Mouse (Mus musculus) liver, embryonic 11.5 days (tissue): ENCODE data around the gene Dscam. TPM values are rescaled to one million over a fixed set of nuclear protein-coding genes. Genes with fewer than 3 reads are reported as not detected.

Experiments used
- ATAC-seq: fragments of 200-750 bp; cut with Nextera tagmentation; replicated peaks from 2 replicates; pipeline ENCODE4 v1.8.0; 2017; ENCODE audit warnings: moderate number of reproducible peaks, mild to moderate bottlenecking, moderate TSS enrichment, moderate library complexity; ENCODE audit not compliant: low FRiP score
- DNase-seq: peaks from one replicate; pipeline ENCODE4 v3.0.0-alpha.2; 2017; ENCODE audit warnings: low spot score
- H3K27ac ChIP-seq: fragments of 300-500 bp; sonication (generic); 2 replicates; pipeline ENCODE4 v1.5.1; 2014; ENCODE audit warnings: mild to moderate bottlenecking, low read depth, low read length, control low read depth
- H3K27me3 ChIP-seq: fragments of 300-500 bp; sonication (generic); replicated peaks from 2 replicates; pipeline ENCODE4 v1.6.1; 2014; ENCODE audit warnings: low read length, mixed read lengths; ENCODE audit not compliant: control insufficient read depth, insufficient read depth
- H3K36me3 ChIP-seq: fragments of 300-500 bp; sonication (generic); 2 replicates; pipeline ENCODE4 v1.6.1; 2014; ENCODE audit warnings: mild to moderate bottlenecking, low read length, moderate library complexity, mixed read lengths; ENCODE audit not compliant: control insufficient read depth, insufficient read depth
- H3K4me1 ChIP-seq: fragments of 300-500 bp; sonication (generic); replicated peaks from 2 replicates; pipeline ENCODE4 v1.6.1; 2014; ENCODE audit warnings: low read length, mixed read lengths; ENCODE audit not compliant: control insufficient read depth, insufficient read depth
- H3K4me2 ChIP-seq: fragments of 300-500 bp; sonication (generic); 2 replicates; pipeline ENCODE4 v1.6.1; 2014; ENCODE audit warnings: mild to moderate bottlenecking, control low read depth, moderate library complexity
- H3K4me3 ChIP-seq: fragments of 300-500 bp; sonication (generic); 2 replicates; pipeline ENCODE4 v1.5.1; 2014; ENCODE audit warnings: low read depth, low read length, control low read depth
- H3K9ac ChIP-seq: fragments of 300-500 bp; sonication (generic); 2 replicates; pipeline ENCODE4 v1.6.1; 2014; ENCODE audit warnings: low read depth, low read length, control low read depth
- H3K9me3 ChIP-seq: fragments of 300-500 bp; sonication (generic); 2 replicates; pipeline ENCODE4 v1.6.1; 2016; ENCODE audit warnings: low read length, inconsistent platforms, mixed read lengths; ENCODE audit not compliant: control insufficient read depth
- WGBS: fragments of 180-500 bp; shearing (Covaris S2); extraction: QIAGEN DNeasy Blood & Tissue Kit; methylation state at CpG from one replicate; pipeline ENCODE4 v1.1.7; 2014; 5-methylcytosine and 5-hydroxymethylcytosine counted together
- polyA plus RNA-seq: library from polyadenylated mRNA; unstranded; fragments of >200 nt; fragmentation: Nextera tagmentation; extraction: Ambion mirVana; gene quantifications from 2 replicates; pipeline ENCODE4 v1.2.1, GENCODE M21; 2014

Dscam gene
- polyA plus RNA-seq, 1 experiment from 2014 or later, result 0.04 TPM

DNA sequence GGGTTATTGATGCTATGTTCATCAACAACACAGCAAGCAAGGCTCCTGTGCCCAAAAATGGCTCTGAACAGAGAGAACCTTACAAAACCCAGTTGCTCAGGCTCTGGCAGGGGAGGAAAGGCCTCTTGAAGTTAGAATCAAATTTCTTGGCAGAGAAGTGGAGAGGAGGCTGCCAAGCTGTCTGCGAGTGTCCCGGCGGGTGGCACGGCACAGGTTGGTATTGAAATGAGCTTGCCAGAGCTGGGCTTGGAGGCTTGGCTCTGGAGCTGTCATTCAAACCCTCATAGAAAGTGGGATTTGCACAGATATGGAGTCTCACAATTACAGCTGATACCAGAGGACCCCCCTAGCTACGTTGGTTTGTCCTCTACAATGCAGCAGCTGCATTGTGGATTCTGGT is 550.1 kb downstream of the Dscam start:
- no peak overlapping the region for H3K9ac ChIP-seq
- no peak overlapping the region for H3K4me3 ChIP-seq
- H3K36me3 ChIP-seq, result no peaks in the 10 kb centered on the region
- 85% methylated on average over 5 of the region's 5 CpGs for WGBS
- no peaks in the 10 kb centered on the region for H3K9me3 ChIP-seq
- ATAC-seq (no peak), DNase-seq (no peak)
- no peak overlapping the region for H3K4me2 ChIP-seq
- no peaks in the 10 kb centered on the region for H3K27me3 ChIP-seq
- H3K27ac ChIP-seq, result no peak overlapping the region
- H3K4me1 ChIP-seq, result no peaks in the 10 kb centered on the region

DNA sequence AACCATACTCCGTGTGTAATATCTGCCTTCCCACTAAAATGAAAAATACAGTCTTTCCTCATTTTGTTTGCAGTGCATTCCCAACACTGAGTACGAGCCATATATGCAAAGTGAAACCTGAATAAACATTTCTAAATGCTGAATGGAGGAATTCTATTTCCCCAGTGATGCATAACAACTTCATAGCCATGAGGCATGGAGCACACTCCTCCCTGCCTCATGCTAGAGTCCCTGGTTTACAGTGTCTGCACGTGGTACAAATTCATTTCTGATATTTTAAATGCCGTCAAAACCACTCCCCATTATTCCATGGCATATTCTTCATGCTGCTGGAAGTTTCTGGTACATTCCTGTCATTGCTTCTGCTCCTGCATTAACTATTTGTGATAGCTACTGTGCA is 552.8 kb downstream of the Dscam start:
- Histone ChIP-seq H3K27me3 (no peaks in the 10 kb centered on the region), H3K36me3 (no peaks in the 10 kb centered on the region), H3K9ac (no peak overlapping the region), H3K4me3 (no peak overlapping the region), H3K9me3 (no peaks in the 10 kb centered on the region), H3K27ac (no peak overlapping the region), H3K4me2 (no peak overlapping the region), H3K4me1 (no peaks in the 10 kb centered on the region)
- ATAC-seq, result no peak
- WGBS, result 67% methylated on average over 4 of the region's 4 CpGs
- DNase-seq, result no peak

DNA sequence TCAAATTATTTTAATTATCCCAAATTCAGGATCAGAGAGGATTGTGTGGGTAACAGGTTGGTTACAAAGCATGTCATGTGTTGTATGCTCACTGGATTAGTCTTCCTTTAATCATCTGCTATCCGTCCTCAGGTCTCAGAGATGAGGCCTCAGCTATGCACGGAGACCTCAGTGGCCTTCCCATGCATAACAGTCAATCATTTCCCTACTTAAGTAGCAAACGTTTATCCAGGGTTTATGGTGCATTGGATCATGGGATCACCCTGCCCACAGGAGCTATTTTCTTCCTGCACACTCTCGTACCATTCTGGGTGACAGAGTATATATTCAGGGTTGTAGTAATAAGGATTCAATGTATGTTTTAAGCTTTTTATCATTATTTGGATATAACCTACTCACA is 557.3 kb downstream of the Dscam start:
- Histone ChIP-seq H3K36me3 (no peaks in the 10 kb centered on the region), H3K4me2 (no peak overlapping the region), H3K9me3 (no peaks in the 10 kb centered on the region), H3K9ac (no peak overlapping the region), H3K4me3 (no peak overlapping the region), H3K27me3 (no peaks in the 10 kb centered on the region), H3K27ac (no peak overlapping the region), H3K4me1 (no peaks in the 10 kb centered on the region)
- 49% methylated on average over 4 of the region's 4 CpGs for WGBS
- ATAC-seq, result no peak
- no peak for DNase-seq

DNA sequence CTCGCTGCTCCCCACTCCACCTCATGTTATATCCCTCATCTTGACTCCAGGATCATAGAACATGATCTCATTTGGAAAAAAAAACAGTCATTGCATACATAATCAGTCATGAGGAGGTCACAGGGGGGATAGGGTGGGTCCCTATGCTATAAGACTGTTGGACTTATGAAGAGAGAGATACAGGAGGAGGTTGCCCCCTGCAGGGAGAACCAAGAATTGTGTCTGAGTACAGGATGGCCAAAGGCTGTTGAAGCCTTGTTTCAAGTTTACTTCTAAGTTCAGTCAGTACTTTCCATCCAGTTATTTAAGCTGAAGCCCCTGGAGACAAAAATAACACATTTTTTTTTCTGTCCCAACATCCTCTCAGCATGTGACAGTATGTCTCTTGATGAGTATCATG is 559.7 kb downstream of the Dscam start:
- no peaks in the 10 kb centered on the region for H3K36me3 ChIP-seq

DNA sequence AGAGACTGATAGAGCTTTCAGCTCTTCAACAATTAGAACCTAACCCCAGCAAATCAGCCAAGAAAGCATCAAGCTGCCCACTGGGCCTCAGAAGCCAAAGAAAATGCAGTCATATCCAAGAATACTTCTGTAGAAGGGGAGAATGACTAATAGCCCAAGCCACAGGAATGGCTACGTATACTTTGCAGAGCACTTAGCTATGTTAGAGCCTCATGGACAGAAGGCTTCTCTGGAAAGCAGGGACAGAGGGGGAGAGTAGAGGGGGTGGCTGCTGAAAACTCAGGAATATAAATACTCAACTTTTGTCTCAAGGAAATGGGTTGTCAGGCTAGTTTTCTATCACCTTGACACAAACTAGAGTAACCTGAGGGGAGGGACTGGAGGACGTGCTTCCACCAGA is 568.3 kb downstream of the Dscam start:
- Histone ChIP-seq H3K4me1 (no peaks in the 10 kb centered on the region), H3K36me3 (no peaks in the 10 kb centered on the region), H3K4me2 (no peak overlapping the region), H3K27me3 (no peaks in the 10 kb centered on the region), H3K9ac (no peak overlapping the region), H3K4me3 (no peak overlapping the region), H3K27ac (no peak overlapping the region), H3K9me3 (no peaks in the 10 kb centered on the region)
- DNase-seq, result no peak
- WGBS, result 76% methylated on average over 2 of the region's 2 CpGs
- no peak for ATAC-seq

More for the DNA sequence above, 559.7 kb downstream of the Dscam start:
- WGBS, result 78% methylated on average over 1 of the region's 1 CpGs
- ATAC-seq (no peak), DNase-seq (no peak)
- Histone ChIP-seq H3K27ac (no peak overlapping the region), H3K9ac (no peak overlapping the region), H3K27me3 (no peaks in the 10 kb centered on the region), H3K4me2 (no peak overlapping the region), H3K4me1 (no peaks in the 10 kb centered on the region), H3K9me3 (no peaks in the 10 kb centered on the region), H3K4me3 (no peak overlapping the region)

DNA sequence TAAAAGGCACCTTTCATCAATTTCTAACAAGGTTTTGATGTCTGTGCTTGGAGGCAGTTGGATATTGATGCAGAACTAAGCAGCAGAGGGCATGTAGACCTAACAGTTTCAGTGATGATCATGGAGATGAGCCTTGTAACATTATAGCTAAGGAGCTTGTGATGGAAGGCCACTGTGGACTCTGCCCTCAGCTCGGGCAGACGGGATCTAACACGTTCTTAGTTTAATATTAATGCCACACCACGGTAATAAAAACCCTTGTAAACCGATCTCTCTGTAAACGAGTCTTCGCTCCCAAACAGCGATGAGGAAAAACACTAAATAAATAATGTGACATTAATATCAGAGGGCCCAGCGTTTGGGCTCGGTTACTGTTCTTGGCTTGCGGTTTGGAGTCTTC is 569.8 kb downstream of the Dscam start:
- Histone ChIP-seq H3K4me1 (no peaks in the 10 kb centered on the region), H3K27me3 (no peaks in the 10 kb centered on the region), H3K4me3 (no peak overlapping the region), H3K36me3 (no peaks in the 10 kb centered on the region), H3K9me3 (no peaks in the 10 kb centered on the region), H3K4me2 (no peak overlapping the region), H3K27ac (no peak overlapping the region), H3K9ac (no peak overlapping the region)
- DNase-seq (no peak), ATAC-seq (no peak)
- 83% methylated on average over 11 of the region's 11 CpGs for WGBS

DNA sequence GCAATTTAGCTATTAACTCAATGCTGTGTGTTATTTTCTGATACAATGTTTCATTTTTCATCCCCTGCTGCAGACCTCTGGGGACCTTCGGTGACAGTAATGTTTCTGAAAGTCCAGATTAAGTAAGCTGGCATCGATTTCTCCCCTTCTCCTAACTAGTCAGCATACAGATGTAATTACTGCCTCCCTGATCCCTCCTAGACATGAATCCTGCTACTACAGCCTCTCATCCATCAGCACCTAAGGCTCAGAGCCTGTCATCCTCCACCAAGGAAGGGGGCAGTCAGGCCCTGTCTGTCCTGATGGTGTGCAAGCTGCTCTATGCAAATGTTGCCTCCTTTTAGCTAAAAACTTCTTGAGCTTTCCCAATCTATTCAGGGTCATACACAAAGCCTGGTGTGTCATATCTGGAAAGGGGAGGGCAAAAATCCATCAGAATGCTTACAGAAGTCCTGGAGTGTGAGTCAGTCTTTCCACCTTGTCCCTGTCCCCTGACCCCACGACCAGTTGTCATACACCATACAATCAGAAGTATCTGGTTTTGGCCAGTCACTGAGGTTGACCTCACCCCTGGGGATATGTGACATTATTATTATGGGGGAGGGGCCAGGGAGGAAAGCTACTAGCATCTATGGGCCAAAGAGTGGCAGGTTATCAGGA is 571.0 kb downstream of the Dscam start:
- Histone ChIP-seq H3K4me1 (no peaks in the 10 kb centered on the region), H3K36me3 (no peaks in the 10 kb centered on the region), H3K27ac (no peak overlapping the region), H3K9ac (no peak overlapping the region), H3K4me3 (no peak overlapping the region), H3K9me3 (no peaks in the 10 kb centered on the region), H3K27me3 (no peaks in the 10 kb centered on the region), H3K4me2 (no peak overlapping the region)
- DNase-seq (no peak), ATAC-seq (no peak)
- WGBS, result 74% methylated on average over 3 of the region's 3 CpGs

DNA sequence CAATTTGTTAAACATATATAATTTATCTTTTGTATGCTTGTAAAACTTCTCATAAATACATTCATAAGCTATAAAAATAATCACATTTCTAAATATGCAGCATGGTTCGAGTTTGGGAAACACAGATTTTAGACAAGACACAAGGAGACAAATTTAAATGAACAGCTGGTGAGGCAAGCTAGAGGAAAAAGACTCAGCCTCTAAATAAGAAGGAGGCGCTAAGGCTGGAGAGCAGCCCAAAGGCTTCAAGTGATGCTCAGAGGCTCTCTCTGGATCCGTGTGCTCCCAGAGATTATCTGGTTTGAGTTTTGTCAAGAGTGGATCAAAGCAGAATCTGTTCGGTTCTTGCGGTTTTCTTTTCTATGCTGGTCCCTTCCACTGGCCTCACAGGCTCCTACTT is 594.7 kb downstream of the Dscam start:
- Histone ChIP-seq H3K4me2 (no peak overlapping the region), H3K4me1 (no peaks in the 10 kb centered on the region), H3K4me3 (no peak overlapping the region), H3K9me3 (no peaks in the 10 kb centered on the region), H3K27me3 (no peaks in the 10 kb centered on the region), H3K27ac (no peak overlapping the region), H3K9ac (no peak overlapping the region), H3K36me3 (no peaks in the 10 kb centered on the region)
- ATAC-seq, result no peak
- DNase-seq, result no peak
- WGBS, result 78% methylated on average over 5 of the region's 5 CpGs

DNA sequence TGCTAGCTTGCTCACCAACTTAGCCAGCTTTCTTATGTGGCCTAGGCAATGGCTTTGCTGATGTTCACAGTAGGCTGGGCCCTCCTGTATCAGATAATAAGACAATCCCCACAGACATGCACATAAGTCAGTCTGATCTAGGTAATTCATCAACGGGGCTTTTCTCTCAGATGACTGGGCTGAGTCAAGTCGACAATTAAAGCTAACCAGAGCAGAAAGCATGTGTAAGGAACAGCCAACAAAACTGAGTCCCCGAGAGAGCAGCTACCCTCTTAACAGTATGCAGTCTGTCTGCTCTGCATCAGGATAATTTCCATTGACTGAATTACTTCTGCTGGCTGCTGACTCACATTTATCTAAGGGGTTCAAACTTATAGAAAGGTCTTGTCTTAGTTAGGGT is 603.1 kb downstream of the Dscam start:
- no peaks in the 10 kb centered on the region for H3K27me3 ChIP-seq
- H3K4me3 ChIP-seq, result no peak overlapping the region
- H3K27ac ChIP-seq, result no peak overlapping the region
- DNase-seq (no peak), ATAC-seq (no peak)
- H3K4me1 ChIP-seq, result no peaks in the 10 kb centered on the region
- no peak overlapping the region for H3K9ac ChIP-seq
- no peaks in the 10 kb centered on the region for H3K36me3 ChIP-seq
- WGBS, result 62% methylated on average over 3 of the region's 3 CpGs
- H3K9me3 ChIP-seq, result no peaks in the 10 kb centered on the region
- H3K4me2 ChIP-seq, result no peak overlapping the region
